Mouse (Mus musculus) erythroid progenitor cell, adult 5-6 weeks (primary cell): ENCODE data around the gene Fgd6. TPM values are rescaled to one million over a fixed set of nuclear protein-coding genes. Genes with fewer than 3 reads are reported as not detected.
A peak's percentile ranks its signal among the peaks of the same experiment; 100 is the strongest.

Source experiments
- ATAC-seq: replicated peaks from 2 replicates; pipeline ENCODE4 v1.8.0; 2016; ENCODE audit warnings: moderate number of reproducible peaks, mild to moderate bottlenecking, moderate TSS enrichment, inconsistent platforms; ENCODE audit not compliant: poor library complexity, low FRiP score, severe bottlenecking
- total RNA-seq, 2 experiments: library from RNA; stranded (forward) in 1 of 2; stranded (reverse) in 1 of 2; fragments of 150-400 nt in 1 of 2; fragments of 186-747, 209-891 nt in 1 of 2; gene quantifications; 2 replicates each; pipeline versions ENCODE4 v1.2.3 to v1.2.4; 2015 to 2017; ENCODE audit warnings: low replicate concordance in 2 of 2

Fgd6 gene
- total RNA-seq, 2 experiments from 2014 or later: 13.0 to 13.7 TPM

GRCm38 (mm10) chr10:94123581-94123980 lies 87.8 kb downstream of the Fgd6 start:
- ATAC-seq: no peak

GRCm38 (mm10) chr10:94124376-94124775 lies 88.6 kb downstream of the Fgd6 start:
- ATAC-seq: no peak

- ATAC-seq: no peak
Measured at GRCm38 (mm10) chr10:94129680-94130119, 93.9 kb downstream of the Fgd6 start.

- no peak for ATAC-seq
Measured at GRCm38 (mm10) chr10:94133081-94133480, 97.3 kb downstream of the Fgd6 start.

GRCm38 (mm10) chr10:94133674-94134073 lies 97.9 kb downstream of the Fgd6 start:
- ATAC-seq: no peak

- no peak for ATAC-seq
Measured at GRCm38 (mm10) chr10:94134535-94135390, 99.0 kb downstream of the Fgd6 start.

- no peak for ATAC-seq
Measured at GRCm38 (mm10) chr10:94138890-94139482, 103.2 kb downstream of the Fgd6 start.

- no peak for ATAC-seq
Measured at GRCm38 (mm10) chr10:94140227-94140931, 104.6 kb downstream of the Fgd6 start.

GRCm38 (mm10) chr10:94142427-94142826 lies 106.6 kb downstream of the Fgd6 start:
- ATAC-seq: no peak

- ATAC-seq: no peak
Measured at GRCm38 (mm10) chr10:94144581-94144980, 108.8 kb downstream of the Fgd6 start.

- ATAC-seq: 0 out of 2 replicates have a peak, but pooled peaks have one; percentile 7
Measured at GRCm38 (mm10) chr10:94147391-94147755, 111.6 kb downstream of the Fgd6 start.

GRCm38 (mm10) chr10:94147756-94148531 lies 112.1 kb downstream of the Fgd6 start, which contains the start of gene Nr2c1:
Nr2c1 (plus strand) TSS chr10:94148023.
- ATAC-seq: peak; percentile 56; the same call in 1 of the 2 replicates

GRCm38 (mm10) chr10:94151488-94151887 lies 115.7 kb downstream of the Fgd6 start:
- no peak for ATAC-seq

- ATAC-seq: no peak
Measured at GRCm38 (mm10) chr10:94153841-94154240, 118.0 kb downstream of the Fgd6 start.

GRCm38 (mm10) chr10:94158962-94159361 lies 123.2 kb downstream of the Fgd6 start:
- no peak for ATAC-seq

- ATAC-seq: no peak
Measured at GRCm38 (mm10) chr10:94159406-94159805, 123.6 kb downstream of the Fgd6 start.

GRCm38 (mm10) chr10:94161051-94161765 lies 125.4 kb downstream of the Fgd6 start:
- peak; percentile 46; the same call in 1 of the 2 replicates for ATAC-seq

GRCm38 (mm10) chr10:94162031-94162430 lies 126.2 kb downstream of the Fgd6 start:
- ATAC-seq: no peak
